Mouse (Mus musculus) liver, embryonic 18 days (tissue): ENCODE data around the gene Abhd16a. TPM values are rescaled to one million over a fixed set of nuclear protein-coding genes. Genes with fewer than 3 reads are reported as not detected.

Experiments used
- polyA plus RNA-seq: library from polyadenylated mRNA; depleted of rRNA; stranded (reverse); fragments of >200 nt; gene quantifications from 2 replicates; pipeline ENCODE4 v1.2.3, GENCODE M21; 2012; rRNA removed

Abhd16a gene
- polyA plus RNA-seq, 1 experiment: 32.4 TPM

DNA sequence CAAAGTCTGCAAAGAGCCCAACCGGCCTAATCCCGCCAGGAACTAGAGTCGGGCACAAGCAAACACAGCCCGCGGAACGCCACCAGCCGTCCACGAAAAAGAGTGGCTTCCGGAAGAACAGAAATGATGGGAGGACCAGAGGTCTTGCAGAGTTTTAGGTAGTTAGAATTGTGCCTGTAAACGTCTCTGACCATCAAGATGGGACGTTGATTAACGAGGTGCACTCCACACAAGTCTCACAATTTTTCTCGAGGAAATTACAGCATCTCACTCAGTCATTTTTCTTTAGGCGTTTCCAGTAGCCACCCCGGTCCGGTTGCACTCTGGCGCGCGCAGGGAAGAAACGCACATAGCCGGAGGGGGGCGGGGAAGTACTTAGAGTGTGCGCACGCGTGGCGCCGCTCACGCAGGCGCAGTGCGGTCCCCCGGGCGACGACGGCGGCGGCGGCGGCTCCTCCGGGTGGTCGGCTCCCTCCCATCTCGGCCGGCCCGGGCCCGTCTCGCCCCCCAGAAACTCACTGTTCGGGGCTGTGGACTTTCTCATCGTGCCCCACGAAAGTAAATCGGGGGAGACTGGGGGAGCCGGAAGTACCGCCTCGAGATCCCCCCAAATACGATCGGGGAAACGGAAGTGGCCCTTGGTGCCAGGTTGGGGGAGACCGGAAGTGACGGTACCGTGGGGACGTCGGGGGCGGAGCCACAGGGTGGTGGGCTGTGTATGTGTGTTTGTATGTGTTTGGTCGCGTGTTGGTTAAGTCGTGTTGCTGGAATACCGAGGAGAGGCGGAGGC lies 45.9 kb downstream of the Abhd16a start, which contains the start of gene Bag6:
Gene Bag6 (plus strand): TSS at position 378 of the 790 bp plus-strand sequence.

Other genes with a start within 250 kb of the Abhd16a start
- 18.6 and 23.0 TPM in 2 replicates for gene Skiv2l, start 239.1 kb upstream of the Abhd16a start, polyA plus RNA-seq
- 26.7 and 28.4 TPM in 2 replicates for gene Nelfe, start 238.9 kb upstream of the Abhd16a start, polyA plus RNA-seq
- 687 and 748 TPM in 2 replicates for gene Cfb, start 226.7 kb upstream of the Abhd16a start, polyA plus RNA-seq
- gene Zbtb12, start 209.8 kb upstream of the Abhd16a start, polyA plus RNA-seq: 4.8 and 6.3 TPM in 2 replicates
- gene Gm20547, start 207.2 kb upstream of the Abhd16a start, polyA plus RNA-seq: 0.04 and 0.05 TPM in 2 replicates
- 36.4 and 36.8 TPM in 2 replicates for gene C2, start 191.0 kb upstream of the Abhd16a start, polyA plus RNA-seq
- 30.4 and 37.6 TPM in 2 replicates for gene Ehmt2, start 190.8 kb upstream of the Abhd16a start, polyA plus RNA-seq
- gene Slc44a4, start 174.8 kb upstream of the Abhd16a start, polyA plus RNA-seq: 3.8 and 5.8 TPM in 2 replicates
- 21.1 and 21.2 TPM in 2 replicates for gene Neu1, start 158.0 kb upstream of the Abhd16a start, polyA plus RNA-seq
- 3.1 and 3.3 TPM in 2 replicates for gene Hspa1b, start 130.0 kb upstream of the Abhd16a start, polyA plus RNA-seq
- not detected in 2 replicates for gene Gm20481, start 119.4 kb upstream of the Abhd16a start, polyA plus RNA-seq
- 1.9 and 2.5 TPM in 2 replicates for gene Hspa1a, start 117.1 kb upstream of the Abhd16a start, polyA plus RNA-seq
- 0.06 and 0.07 TPM in 2 replicates for gene Hspa1l, start 116.6 kb upstream of the Abhd16a start, polyA plus RNA-seq
- gene Lsm2, start 107.4 kb upstream of the Abhd16a start, polyA plus RNA-seq: 64.3 and 69.6 TPM in 2 replicates
- gene Vars, start 88.3 kb upstream of the Abhd16a start, polyA plus RNA-seq: 42.1 and 47.2 TPM in 2 replicates
- gene Vwa7, start 72.7 kb upstream of the Abhd16a start, polyA plus RNA-seq: 0.17 and 0.23 TPM in 2 replicates
- 4.3 and 5.0 TPM in 2 replicates for gene Sapcd1, start 61.2 kb upstream of the Abhd16a start, polyA plus RNA-seq
- gene Msh5, start 42.5 kb upstream of the Abhd16a start, polyA plus RNA-seq: 7.7 and 8.5 TPM in 2 replicates
- 88.4 and 92.7 TPM in 2 replicates for gene Clic1, start 39.3 kb upstream of the Abhd16a start, polyA plus RNA-seq
- 13.9 and 14.9 TPM in 2 replicates for gene Ddah2, start 30.2 kb upstream of the Abhd16a start, polyA plus RNA-seq
- 0.06 TPM in 1 of 2 replicates, not detected in the other for gene Ly6g6c, start 23.9 kb upstream of the Abhd16a start, polyA plus RNA-seq
- gene Mpig6b, start 23.1 kb upstream of the Abhd16a start, polyA plus RNA-seq: 1.5 and 1.9 TPM in 2 replicates
- gene Ly6g6e, start 12.4 kb upstream of the Abhd16a start, polyA plus RNA-seq: 0.28 and 0.30 TPM in 2 replicates
- 0.71 and 0.79 TPM in 2 replicates for gene Ly6g6d, start 11.2 kb upstream of the Abhd16a start, polyA plus RNA-seq
- 4.7 and 4.8 TPM in 2 replicates for gene Ly6g6f, start 3.7 kb upstream of the Abhd16a start, polyA plus RNA-seq
- gene Ly6g5c, start 19.0 kb downstream of the Abhd16a start, polyA plus RNA-seq: not detected in 2 replicates
- gene Ly6g5b, start 26.2 kb downstream of the Abhd16a start, polyA plus RNA-seq: 0.46 and 0.64 TPM in 2 replicates
- gene Gpank1, start 32.2 kb downstream of the Abhd16a start, polyA plus RNA-seq: 8.0 and 8.7 TPM in 2 replicates
- gene Csnk2b, start 32.8 kb downstream of the Abhd16a start, polyA plus RNA-seq: 84.1 and 85.2 TPM in 2 replicates
- gene D17H6S53E, start 37.1 kb downstream of the Abhd16a start, polyA plus RNA-seq: 1.8 and 2.0 TPM in 2 replicates
- 464 and 524 TPM in 2 replicates for gene Apom, start 42.8 kb downstream of the Abhd16a start, polyA plus RNA-seq
- 37.8 and 48.6 TPM in 2 replicates for gene Bag6, start 45.9 kb downstream of the Abhd16a start, polyA plus RNA-seq
- 42.6 and 57.5 TPM in 2 replicates for gene Prrc2a, start 75.6 kb downstream of the Abhd16a start, polyA plus RNA-seq
- gene Aif1, start 86.8 kb downstream of the Abhd16a start, polyA plus RNA-seq: 10.5 and 12.9 TPM in 2 replicates
- gene Lst1, start 99.2 kb downstream of the Abhd16a start, polyA plus RNA-seq: 69.9 and 71.0 TPM in 2 replicates
- gene Ltb, start 105.2 kb downstream of the Abhd16a start, polyA plus RNA-seq: 5.2 and 5.9 TPM in 2 replicates
- 1.4 TPM in 2 replicates for gene Tnf, start 112.7 kb downstream of the Abhd16a start, polyA plus RNA-seq
- 0.06 TPM in 1 of 2 replicates, not detected in the other for gene Lta, start 116.1 kb downstream of the Abhd16a start, polyA plus RNA-seq
- 0.08 and 0.26 TPM in 2 replicates for gene Gm16181, start 131.6 kb downstream of the Abhd16a start, polyA plus RNA-seq
- gene Atp6v1g2, start 144.4 kb downstream of the Abhd16a start, polyA plus RNA-seq: 2.0 and 2.3 TPM in 2 replicates
- gene Nfkbil1, start 146.5 kb downstream of the Abhd16a start, polyA plus RNA-seq: 5.1 and 5.4 TPM in 2 replicates
- gene Ddx39b, start 152.5 kb downstream of the Abhd16a start, polyA plus RNA-seq: 170 and 199 TPM in 2 replicates
- 108 and 132 TPM in 2 replicates for gene H2-D1, start 173.5 kb downstream of the Abhd16a start, polyA plus RNA-seq
- 0.06 TPM in 2 replicates for gene H2-Q1, start 231.1 kb downstream of the Abhd16a start, polyA plus RNA-seq